Mouse (Mus musculus) liver, postnatal 0 days (tissue): ENCODE measurements around the gene Ciz1.

ENCODE experiments used
- CTCF ChIP-seq: sonication (generic); IDR thresholded peaks from 2 replicates; pipeline ENCODE4 v1.5.1; 2016; ENCODE audit warnings: antibody characterized with exemption, low read depth
- EP300 ChIP-seq: IDR thresholded peaks from 2 replicates; pipeline ENCODE4 v1.6.1; 2016; ENCODE audit warnings: antibody characterized with exemption, low read depth, mild to moderate bottlenecking

DNA sequence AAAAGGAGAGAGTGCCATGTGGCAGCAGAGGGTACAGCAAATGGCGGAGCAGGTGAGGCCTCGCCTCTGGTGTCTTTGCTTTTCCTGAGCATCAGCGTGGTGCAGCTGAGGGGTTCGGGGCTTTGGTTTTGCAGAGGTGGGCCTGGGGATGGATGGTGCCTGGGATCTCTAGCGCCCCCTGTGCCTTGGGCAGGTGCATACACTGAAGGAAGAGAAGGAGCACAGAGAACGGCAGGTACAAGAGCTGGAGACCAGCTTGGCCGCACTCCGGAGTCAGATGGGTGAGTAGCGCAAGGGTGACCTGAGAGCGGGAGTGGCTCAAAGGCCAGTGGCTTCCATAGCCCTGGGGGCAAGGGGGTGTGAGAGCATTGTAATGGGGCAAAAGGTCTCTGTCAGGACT lies 49.2 kb upstream of the Ciz1 start:
- TF ChIP-seq EP300 = no peak
- TF ChIP-seq CTCF = peak; percentile 46
